Mouse (Mus musculus): Measurements from ENCODE around the gene Slc22a14. TPM values are rescaled to one million over a fixed set of nuclear protein-coding genes. Genes with fewer than 3 reads are reported as not detected.
A peak's percentile ranks its signal among the peaks of the same experiment; 100 is the strongest.

Gene Slc22a14
- polyA plus RNA-seq, 1 experiment from 2014 or later: not detected

- WGBS (ENCODE audit: insufficient replicate concordance): 6% methylated on average over 9 of the region's 9 CpGs
- ATAC-seq (replicated peaks; ENCODE audit: insufficient number of reproducible peaks, low FRiP score, low TSS enrichment): no peak
Observed at GRCm38 (mm10) chr9:119323260-119323645, 42.1 kb downstream of the Slc22a14 start.

GRCm38 (mm10) chr9:119322289-119323259 is 42.8 kb downstream of the Slc22a14 start, which contains the start of gene Oxsr1:
Gene Oxsr1 (minus strand): TSS chr9:119322427.
- Histone ChIP-seq H3K4me1 (ENCODE audit: control insufficient read depth, insufficient read depth, low read length) (peaks cover 10% of the 10 kb centered on the region; the same call in 1 of the 2 replicates), H3K27ac (ENCODE audit: low read depth, low read length) (peak within 1 kb of the TSS; percentile 94), H3K9me3 (replicated peaks; ENCODE audit: control insufficient read depth, low read length) (no peaks in the 10 kb centered on the region), H3K4me2 (peak within 1 kb of the TSS; percentile 92), H3K9ac (ENCODE audit: low read depth, low read length) (peak within 1 kb of the TSS; percentile 87), H3K36me3 (ENCODE audit: control insufficient read depth, insufficient read depth, low read length) (no peaks in the 10 kb centered on the region), H3K4me3 (ENCODE audit: low read depth, low read length) (peak within 1 kb of the TSS; percentile 94), H3K27me3 (ENCODE audit: control insufficient read depth, insufficient read depth, low read length) (no peaks in the 10 kb centered on the region)
- WGBS (ENCODE audit: insufficient replicate concordance): under 1% methylated on average over 75 of the region's 76 CpGs
- ATAC-seq (replicated peaks; ENCODE audit: insufficient number of reproducible peaks, low FRiP score, low TSS enrichment): peak; percentile 97

More at GRCm38 (mm10) chr9:119323260-119323645, 42.1 kb downstream of the Slc22a14 start:
- no peaks in the 10 kb centered on the region for H3K9me3 ChIP-seq (replicated peaks; ENCODE audit: control insufficient read depth, low read length)
- peak overlapping the region; percentile 94 for H3K4me3 ChIP-seq (ENCODE audit: low read depth, low read length)
- H3K27me3 ChIP-seq (ENCODE audit: control insufficient read depth, insufficient read depth, low read length): no peaks in the 10 kb centered on the region
- peaks cover 10% of the 10 kb centered on the region; the same call in 1 of the 2 replicates for H3K4me1 ChIP-seq (ENCODE audit: control insufficient read depth, insufficient read depth, low read length)
- no peaks in the 10 kb centered on the region for H3K36me3 ChIP-seq (ENCODE audit: control insufficient read depth, insufficient read depth, low read length)
- peak overlapping the region; percentile 94 for H3K27ac ChIP-seq (ENCODE audit: low read depth, low read length)
- H3K4me2 ChIP-seq: peak overlapping the region; percentile 92
- H3K9ac ChIP-seq (ENCODE audit: low read depth, low read length): peak overlapping the region; percentile 87

GRCm38 (mm10) chr9:119321392-119322229 is 43.7 kb downstream of the Slc22a14 start:
- Histone ChIP-seq H3K9me3 (replicated peaks; ENCODE audit: control insufficient read depth, low read length) (no peaks in the 10 kb centered on the region), H3K9ac (ENCODE audit: low read depth, low read length) (peak overlapping the region; percentile 87), H3K36me3 (ENCODE audit: control insufficient read depth, insufficient read depth, low read length) (no peaks in the 10 kb centered on the region), H3K27ac (ENCODE audit: low read depth, low read length) (peak overlapping the region; percentile 94), H3K4me1 (ENCODE audit: control insufficient read depth, insufficient read depth, low read length) (peaks cover 10% of the 10 kb centered on the region; the same call in 1 of the 2 replicates), H3K4me2 (peak overlapping the region; percentile 92), H3K27me3 (ENCODE audit: control insufficient read depth, insufficient read depth, low read length) (no peaks in the 10 kb centered on the region), H3K4me3 (ENCODE audit: low read depth, low read length) (peak overlapping the region; percentile 94)
- ATAC-seq (replicated peaks; ENCODE audit: insufficient number of reproducible peaks, low FRiP score, low TSS enrichment): peak; percentile 25
- under 1% methylated on average over 59 of the region's 59 CpGs for whole genome bisulfite sequencing (ENCODE audit: insufficient replicate concordance)

DNA sequence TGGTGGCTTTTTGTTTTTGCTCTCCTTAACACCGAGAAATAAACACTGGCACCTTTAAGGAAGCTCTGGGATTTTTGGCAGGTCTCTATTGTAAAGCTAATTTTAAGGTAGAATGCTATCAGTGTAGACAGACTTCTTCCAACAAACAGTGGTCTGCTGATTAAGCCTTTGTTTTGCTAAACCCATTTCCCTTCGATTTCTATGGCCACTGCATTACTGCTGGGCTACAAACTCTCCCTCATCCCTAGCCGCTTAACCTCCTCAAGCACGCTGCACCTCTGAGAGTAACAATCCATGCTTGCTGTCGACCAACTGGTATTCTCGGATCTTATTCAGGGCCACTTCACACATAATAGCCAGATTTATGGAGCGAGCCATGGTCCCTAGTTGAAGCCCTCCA is 44.4 kb downstream of the Slc22a14 start:
- H3K36me3 ChIP-seq (ENCODE audit: control insufficient read depth, insufficient read depth, low read length): no peaks in the 10 kb centered on the region
- no peaks in the 10 kb centered on the region for H3K27me3 ChIP-seq (ENCODE audit: control insufficient read depth, insufficient read depth, low read length)
- H3K4me1 ChIP-seq (ENCODE audit: control insufficient read depth, insufficient read depth, low read length): peaks cover 10% of the 10 kb centered on the region; the same call in 1 of the 2 replicates
- H3K27ac ChIP-seq (ENCODE audit: low read depth, low read length): no peak overlapping the region
- H3K4me2 ChIP-seq: peak overlapping the region; percentile 92
- no peaks in the 10 kb centered on the region for H3K9me3 ChIP-seq (replicated peaks; ENCODE audit: control insufficient read depth, low read length)
- WGBS (ENCODE audit: insufficient replicate concordance): 9% methylated on average over 7 of the region's 7 CpGs
- peak overlapping the region; percentile 94 for H3K4me3 ChIP-seq (ENCODE audit: low read depth, low read length)
- no peak for ATAC-seq (replicated peaks; ENCODE audit: insufficient number of reproducible peaks, low FRiP score, low TSS enrichment)
- H3K9ac ChIP-seq (ENCODE audit: low read depth, low read length): peak overlapping the region; percentile 87

- no peak overlapping the region for H3K4me3 ChIP-seq (ENCODE audit: low read depth, low read length)
- H3K36me3 ChIP-seq (ENCODE audit: control insufficient read depth, insufficient read depth, low read length): no peaks in the 10 kb centered on the region
- H3K27me3 ChIP-seq (ENCODE audit: control insufficient read depth, insufficient read depth, low read length): no peaks in the 10 kb centered on the region
- 71% methylated on average over 7 of the region's 7 CpGs for WGBS (ENCODE audit: insufficient replicate concordance)
- no peaks in the 10 kb centered on the region for H3K9me3 ChIP-seq (replicated peaks; ENCODE audit: control insufficient read depth, low read length)
- no peak for ATAC-seq (replicated peaks; ENCODE audit: insufficient number of reproducible peaks, low FRiP score, low TSS enrichment)
- no peak overlapping the region for H3K27ac ChIP-seq (ENCODE audit: low read depth, low read length)
- peak overlapping the region; percentile 92 for H3K4me2 ChIP-seq
- no peak overlapping the region for H3K9ac ChIP-seq (ENCODE audit: low read depth, low read length)
- peaks cover 10% of the 10 kb centered on the region; the same call in 1 of the 2 replicates for H3K4me1 ChIP-seq (ENCODE audit: control insufficient read depth, insufficient read depth, low read length)
Observed at GRCm38 (mm10) chr9:119320446-119320845, 44.9 kb downstream of the Slc22a14 start.

- Histone ChIP-seq H3K4me1 (ENCODE audit: control insufficient read depth, insufficient read depth, low read length) (peaks cover 10% of the 10 kb centered on the region; the same call in 1 of the 2 replicates), H3K4me3 (ENCODE audit: low read depth, low read length) (no peak overlapping the region), H3K27me3 (ENCODE audit: control insufficient read depth, insufficient read depth, low read length) (no peaks in the 10 kb centered on the region), H3K27ac (ENCODE audit: low read depth, low read length) (no peak overlapping the region), H3K4me2 (no peak overlapping the region), H3K9ac (ENCODE audit: low read depth, low read length) (no peak overlapping the region), H3K36me3 (ENCODE audit: control insufficient read depth, insufficient read depth, low read length) (no peaks in the 10 kb centered on the region), H3K9me3 (replicated peaks; ENCODE audit: control insufficient read depth, low read length) (no peaks in the 10 kb centered on the region)
- 88% methylated on average over 1 of the region's 1 CpGs for WGBS (ENCODE audit: insufficient replicate concordance)
- ATAC-seq (replicated peaks; ENCODE audit: insufficient number of reproducible peaks, low FRiP score, low TSS enrichment): no peak
Observed at GRCm38 (mm10) chr9:119318891-119319290, 46.5 kb downstream of the Slc22a14 start.

GRCm38 (mm10) chr9:119313096-119313495 is 52.3 kb downstream of the Slc22a14 start:
- 84% methylated on average over 10 of the region's 10 CpGs for WGBS (ENCODE audit: insufficient replicate concordance)
- no peaks in the 10 kb centered on the region for H3K36me3 ChIP-seq (ENCODE audit: control insufficient read depth, insufficient read depth, low read length)
- no peaks in the 10 kb centered on the region for H3K27me3 ChIP-seq (ENCODE audit: control insufficient read depth, insufficient read depth, low read length)
- ATAC-seq (replicated peaks; ENCODE audit: insufficient number of reproducible peaks, low FRiP score, low TSS enrichment): no peak
- no peaks in the 10 kb centered on the region for H3K9me3 ChIP-seq (replicated peaks; ENCODE audit: control insufficient read depth, low read length)
- H3K4me1 ChIP-seq (ENCODE audit: control insufficient read depth, insufficient read depth, low read length): peaks cover 9% of the 10 kb centered on the region; the same call in 1 of the 2 replicates
- no peak overlapping the region for H3K4me3 ChIP-seq (ENCODE audit: low read depth, low read length)
- no peak overlapping the region for H3K27ac ChIP-seq (ENCODE audit: low read depth, low read length)
- no peak overlapping the region for H3K9ac ChIP-seq (ENCODE audit: low read depth, low read length)
- no peak overlapping the region for H3K4me2 ChIP-seq

GRCm38 (mm10) chr9:119309067-119309466 is 56.3 kb downstream of the Slc22a14 start:
- Histone ChIP-seq H3K27me3 (ENCODE audit: control insufficient read depth, insufficient read depth, low read length) (no peaks in the 10 kb centered on the region), H3K9me3 (replicated peaks; ENCODE audit: control insufficient read depth, low read length) (no peaks in the 10 kb centered on the region), H3K36me3 (ENCODE audit: control insufficient read depth, insufficient read depth, low read length) (no peaks in the 10 kb centered on the region), H3K4me1 (ENCODE audit: control insufficient read depth, insufficient read depth, low read length) (peaks cover 9% of the 10 kb centered on the region; the same call in 1 of the 2 replicates), H3K4me3 (ENCODE audit: low read depth, low read length) (no peak overlapping the region), H3K4me2 (no peak overlapping the region), H3K9ac (ENCODE audit: low read depth, low read length) (no peak overlapping the region), H3K27ac (ENCODE audit: low read depth, low read length) (no peak overlapping the region)
- no peak for ATAC-seq (replicated peaks; ENCODE audit: insufficient number of reproducible peaks, low FRiP score, low TSS enrichment)
- WGBS (ENCODE audit: insufficient replicate concordance): 92% methylated on average over 1 of the region's 1 CpGs
